Mouse (Mus musculus): ENCODE measurements around the gene Acot6. TPM values are rescaled to one million over a fixed set of nuclear protein-coding genes. Genes with fewer than 3 reads are reported as not detected.

The Acot6 gene
- polyA plus RNA-seq, 1 experiment from 2014 or later: 1.4 TPM

DNA sequence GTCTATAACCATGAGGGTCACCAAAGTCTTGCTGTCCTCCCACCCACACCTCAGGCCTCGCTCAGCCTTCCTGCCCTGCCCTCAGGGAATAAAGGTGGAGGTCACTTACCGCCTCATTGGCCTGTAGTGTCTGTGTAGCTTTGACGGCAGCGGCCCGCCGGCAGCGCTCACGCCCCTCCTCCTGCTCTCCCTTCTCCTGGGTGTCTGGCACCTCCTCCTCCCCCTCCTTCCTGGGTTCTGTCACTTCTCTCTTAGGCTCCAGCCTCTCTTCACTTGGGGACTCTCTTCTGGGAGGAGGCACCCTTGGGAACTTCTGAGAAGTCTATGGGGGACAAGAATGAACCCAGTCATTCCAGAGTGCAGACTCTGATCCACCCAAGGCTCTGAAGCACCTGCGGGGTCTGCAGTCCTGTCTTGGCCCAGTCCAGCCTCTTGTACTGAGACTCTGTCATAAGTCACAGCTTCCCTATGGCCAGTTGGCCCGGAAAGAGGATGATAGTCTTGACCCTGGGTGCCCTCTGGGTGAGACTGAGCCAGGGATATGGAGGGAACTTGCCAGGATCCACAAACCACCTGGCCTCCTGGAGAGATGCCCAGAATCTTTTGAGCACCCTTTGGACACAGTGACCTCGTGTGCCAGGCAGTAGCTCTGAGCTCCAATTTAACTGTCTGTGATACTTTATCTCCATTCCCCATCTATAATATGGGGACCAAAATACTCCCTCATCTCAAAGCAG, 54.5 kb downstream of the Acot6 start:
- Histone ChIP-seq H3K36me3 (peaks cover 84% of the 10 kb centered on the region), H3K27me3 (no peaks in the 10 kb centered on the region), H3K9ac (no peak overlapping the region), H3K4me2 (no peak overlapping the region), H3K27ac (no peak overlapping the region), H3K4me3 (no peak overlapping the region), H3K4me1 (peaks cover 12% of the 10 kb centered on the region), H3K9me3 (no peaks in the 10 kb centered on the region)
- WGBS: 81% methylated on average over 11 of the region's 11 CpGs
- no peak for ATAC-seq (ENCODE audit: insufficient number of reproducible peaks, insufficient read depth, low FRiP score, low TSS enrichment, low read depth)

DNA sequence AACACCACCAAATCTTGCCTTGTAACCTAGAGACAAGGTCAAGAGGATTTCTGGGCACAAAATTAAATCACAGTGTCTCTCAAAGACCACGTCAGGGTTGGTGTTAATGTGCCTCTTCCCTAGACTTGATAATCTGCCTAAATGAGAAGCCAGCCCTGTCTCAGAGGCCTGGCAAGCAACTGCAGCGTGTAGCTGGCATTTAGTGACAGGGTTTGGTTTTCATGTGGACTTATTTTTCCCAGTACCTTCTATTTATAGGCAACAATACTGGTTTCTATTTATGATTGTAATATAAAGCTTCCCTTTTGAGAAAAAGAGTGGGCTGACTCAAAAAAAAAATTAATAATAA, 55.0 kb downstream of the Acot6 start:
- Histone ChIP-seq H3K4me3 (no peak overlapping the region), H3K27me3 (no peaks in the 10 kb centered on the region), H3K36me3 (peaks cover 87% of the 10 kb centered on the region), H3K9me3 (no peaks in the 10 kb centered on the region), H3K4me1 (peaks cover 7% of the 10 kb centered on the region), H3K27ac (no peak overlapping the region), H3K4me2 (no peak overlapping the region), H3K9ac (no peak overlapping the region)
- no peak for ATAC-seq (ENCODE audit: insufficient number of reproducible peaks, insufficient read depth, low FRiP score, low TSS enrichment, low read depth)
- WGBS: 78% methylated on average over 2 of the region's 2 CpGs

DNA sequence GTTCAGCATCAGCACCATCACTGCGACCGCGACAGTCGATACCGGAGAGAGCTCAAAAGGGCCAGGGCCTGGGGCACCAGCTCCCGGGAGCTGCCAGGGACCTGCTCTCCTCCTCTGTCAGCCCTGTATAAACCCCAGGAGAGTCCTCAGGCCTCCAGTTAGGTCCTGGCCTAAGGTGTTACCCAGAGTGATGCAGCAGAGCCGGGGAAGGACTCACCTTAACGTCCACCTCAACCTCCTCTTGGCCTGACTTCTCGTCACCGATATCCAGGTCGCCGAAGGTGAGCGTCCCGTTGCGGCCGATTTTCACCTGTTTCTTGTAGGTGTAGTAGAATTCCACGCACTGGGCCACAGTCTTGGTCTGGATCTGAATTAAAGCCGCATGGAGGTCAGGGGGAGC, 55.8 kb downstream of the Acot6 start:
- Histone ChIP-seq H3K4me3 (no peak overlapping the region), H3K27ac (no peak overlapping the region), H3K27me3 (no peaks in the 10 kb centered on the region), H3K36me3 (peaks cover 87% of the 10 kb centered on the region), H3K4me1 (no peaks in the 10 kb centered on the region; the same call in 1 of the 2 replicates), H3K9ac (no peak overlapping the region), H3K4me2 (no peak overlapping the region), H3K9me3 (no peaks in the 10 kb centered on the region)
- 91% methylated on average over 18 of the region's 18 CpGs for WGBS
- ATAC-seq (ENCODE audit: insufficient number of reproducible peaks, insufficient read depth, low FRiP score, low TSS enrichment, low read depth): no peak

DNA sequence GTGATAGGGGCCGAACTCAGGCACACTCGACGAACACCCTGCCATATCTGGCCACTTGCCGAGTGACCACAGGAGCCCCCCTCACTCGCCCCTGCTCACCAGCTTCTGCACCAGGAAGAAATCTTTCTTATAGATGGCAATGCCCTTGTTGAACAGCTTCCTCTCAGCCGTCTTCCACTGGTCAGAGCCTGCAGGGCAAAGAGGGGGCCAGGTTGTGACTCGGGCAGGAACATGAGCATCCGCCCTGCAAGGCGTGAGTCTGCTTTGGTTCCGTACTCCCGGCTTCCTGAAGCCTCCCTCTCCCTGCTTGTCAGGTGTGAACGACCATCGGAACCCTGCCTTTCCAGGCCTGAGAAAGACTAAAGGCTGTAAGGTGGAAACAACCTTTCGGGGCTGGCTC, 57.7 kb downstream of the Acot6 start:
- no peak for ATAC-seq (ENCODE audit: insufficient number of reproducible peaks, insufficient read depth, low FRiP score, low TSS enrichment, low read depth)
- H3K27me3 ChIP-seq: no peaks in the 10 kb centered on the region
- H3K4me3 ChIP-seq: no peak overlapping the region
- H3K4me1 ChIP-seq: peaks cover 11% of the 10 kb centered on the region
- no peaks in the 10 kb centered on the region for H3K9me3 ChIP-seq
- H3K36me3 ChIP-seq: peaks cover 79% of the 10 kb centered on the region
- no peak overlapping the region for H3K27ac ChIP-seq
- no peak overlapping the region for H3K4me2 ChIP-seq
- WGBS: 93% methylated on average over 14 of the region's 14 CpGs
- no peak overlapping the region for H3K9ac ChIP-seq

DNA sequence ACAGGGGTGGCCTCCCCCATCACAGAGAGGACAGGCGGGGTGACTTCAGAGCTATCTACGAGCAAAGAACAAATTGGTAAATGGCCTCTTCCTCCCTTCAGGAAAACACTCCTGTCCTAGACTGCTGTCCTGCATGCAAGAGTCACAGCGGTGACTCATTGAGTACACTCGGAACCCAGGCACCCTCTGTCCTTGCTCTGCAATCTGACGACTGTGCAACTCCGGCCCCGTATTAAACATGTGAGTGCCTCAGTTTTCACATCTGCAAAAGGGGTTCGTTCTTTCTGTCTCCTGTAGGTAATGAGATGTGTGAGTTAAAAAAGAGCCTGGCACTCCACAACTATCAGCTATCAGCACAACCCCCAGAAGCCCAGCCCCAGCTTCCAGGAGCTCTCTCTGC, 60.0 kb downstream of the Acot6 start:
- no peak overlapping the region for H3K9ac ChIP-seq
- no peak for ATAC-seq (ENCODE audit: insufficient number of reproducible peaks, insufficient read depth, low FRiP score, low TSS enrichment, low read depth)
- WGBS: 93% methylated on average over 8 of the region's 8 CpGs
- no peak overlapping the region for H3K4me3 ChIP-seq
- H3K36me3 ChIP-seq: peaks cover 73% of the 10 kb centered on the region
- no peaks in the 10 kb centered on the region for H3K27me3 ChIP-seq
- no peak overlapping the region for H3K27ac ChIP-seq
- H3K9me3 ChIP-seq: no peaks in the 10 kb centered on the region
- H3K4me1 ChIP-seq: peaks cover 14% of the 10 kb centered on the region
- H3K4me2 ChIP-seq: no peak overlapping the region

Other genes starting within 250 kb of the Acot6 start
- 33.1 and 34.9 TPM in 2 replicates for gene Numb, start 178.7 kb upstream of the Acot6 start, polyA plus RNA-seq (2015; fragmentation: Nextera tagmentation; extraction: Ambion mirVana)
- 12.8 and 15.1 TPM in 2 replicates for gene Riox1, start 150.0 kb upstream of the Acot6 start, polyA plus RNA-seq (2015; fragmentation: Nextera tagmentation; extraction: Ambion mirVana)
- not detected in 2 replicates for gene Heatr4, start 115.8 kb upstream of the Acot6 start, polyA plus RNA-seq (2015; fragmentation: Nextera tagmentation; extraction: Ambion mirVana)
- gene Acot2, start 112.8 kb upstream of the Acot6 start, polyA plus RNA-seq (2015; fragmentation: Nextera tagmentation; extraction: Ambion mirVana): 20.8 and 22.9 TPM in 2 replicates
- gene Acot1, start 91.2 kb upstream of the Acot6 start, polyA plus RNA-seq (2015; fragmentation: Nextera tagmentation; extraction: Ambion mirVana): 44.9 and 45.4 TPM in 2 replicates
- 0.22 and 0.81 TPM in 2 replicates for gene Acot4, start 62.3 kb upstream of the Acot6 start, polyA plus RNA-seq (2015; fragmentation: Nextera tagmentation; extraction: Ambion mirVana)
- not detected in 2 replicates for gene Gm49366, start 61.7 kb upstream of the Acot6 start, polyA plus RNA-seq (2015; fragmentation: Nextera tagmentation; extraction: Ambion mirVana)
- gene Acot3, start 48.5 kb upstream of the Acot6 start, polyA plus RNA-seq (2015; fragmentation: Nextera tagmentation; extraction: Ambion mirVana): not detected in 2 replicates
- 0.18 TPM in 1 of 2 replicates, not detected in the other for gene Acot5, start 31.3 kb upstream of the Acot6 start, polyA plus RNA-seq (2015; fragmentation: Nextera tagmentation; extraction: Ambion mirVana)
- 7.5 and 9.0 TPM in 2 replicates for gene Dnal1, start 13.7 kb downstream of the Acot6 start, polyA plus RNA-seq (2015; fragmentation: Nextera tagmentation; extraction: Ambion mirVana)
- 0.74 and 1.1 TPM in 2 replicates for gene Pnma1, start 47.8 kb downstream of the Acot6 start, polyA plus RNA-seq (2015; fragmentation: Nextera tagmentation; extraction: Ambion mirVana)
- gene Elmsan1, start 118.2 kb downstream of the Acot6 start, polyA plus RNA-seq (2015; fragmentation: Nextera tagmentation; extraction: Ambion mirVana): 9.9 and 11.1 TPM in 2 replicates
- 12.7 and 12.8 TPM in 2 replicates for gene Ptgr2, start 184.6 kb downstream of the Acot6 start, polyA plus RNA-seq (2015; fragmentation: Nextera tagmentation; extraction: Ambion mirVana)
- 83.7 and 93.8 TPM in 2 replicates for gene Zfp410, start 216.2 kb downstream of the Acot6 start, polyA plus RNA-seq (2015; fragmentation: Nextera tagmentation; extraction: Ambion mirVana)